Mouse (Mus musculus) C2C12 (cell line): ENCODE results near the gene Sept10.

Experiments used
- CEBPB ChIP-seq: IDR thresholded peaks from one replicate; pipeline ENCODE4 v1.6.1; 2011; ENCODE audit warnings: low read depth, mild to moderate bottlenecking, control low read depth, moderate library complexity
- CTCF ChIP-seq: IDR thresholded peaks from one replicate; pipeline ENCODE4 v1.5.1; 2011; ENCODE audit not compliant: control insufficient read depth, insufficient read depth, insufficient read length
- MYOD1 ChIP-seq: IDR thresholded peaks from one replicate; pipeline ENCODE4 v1.6.1; 2011; ENCODE audit warnings: low read depth; ENCODE audit not compliant: control insufficient read depth, insufficient read length
- MYOG ChIP-seq: IDR thresholded peaks from one replicate; pipeline ENCODE4 v1.6.1; 2011; ENCODE audit not compliant: control insufficient read depth, insufficient read length; ENCODE audit errors: extremely low read depth
- USF1 ChIP-seq: IDR thresholded peaks from one replicate; pipeline ENCODE4 v1.6.1; 2011; ENCODE audit warnings: low read depth, mild to moderate bottlenecking, control low read depth, moderate library complexity

DNA sequence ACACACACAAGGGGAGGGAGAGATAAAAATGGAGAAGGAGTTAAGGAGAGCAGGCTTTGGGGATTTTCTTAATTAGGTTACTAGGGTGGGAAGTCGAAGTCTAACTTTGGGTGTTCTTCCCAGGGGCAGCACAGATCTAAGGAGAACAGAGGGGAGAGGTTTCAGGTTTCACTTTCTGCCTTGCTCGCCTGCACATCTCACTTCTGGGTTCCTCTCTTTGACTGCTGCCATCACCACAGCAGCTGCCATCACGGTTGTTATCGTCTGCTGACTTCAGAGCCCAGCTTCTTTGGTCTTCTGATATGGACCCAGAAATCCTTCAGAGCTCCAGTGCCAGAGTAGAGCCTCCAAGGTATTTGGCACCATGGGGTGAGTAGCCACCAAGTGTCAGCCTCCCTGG, 46.5 kb upstream of the Sept10 start:
- no peak for TF ChIP-seq CTCF
- TF ChIP-seq USF1, result no peak
- no peak for TF ChIP-seq CEBPB
- TF ChIP-seq MYOG, result no peak
- no peak for TF ChIP-seq MYOD1
